Mouse (Mus musculus): Measurements from ENCODE around the gene Arhgef2.

Arhgef2 gene

DNA sequence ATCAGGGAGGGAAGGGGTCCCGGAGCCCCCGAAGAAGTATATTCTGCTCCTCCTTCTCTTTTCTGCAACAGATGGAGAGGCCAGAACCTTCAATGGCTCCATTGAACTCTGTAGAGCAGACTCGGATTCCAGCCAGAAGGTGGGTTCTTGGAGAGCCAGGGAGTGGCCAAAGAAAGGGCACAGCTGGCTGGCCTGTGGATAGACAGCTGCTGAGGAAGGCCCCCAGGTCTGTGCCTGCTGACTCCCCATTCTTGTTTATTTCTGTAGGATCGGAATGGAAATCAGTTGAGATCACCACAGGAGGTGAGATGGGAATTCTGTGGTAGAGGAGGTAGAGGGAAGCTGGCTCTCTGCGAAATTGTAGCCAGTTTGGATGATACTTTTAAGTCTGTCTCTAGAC is 37.3 kb downstream of the Arhgef2 start:
- DNase-seq, result no peak

DNA sequence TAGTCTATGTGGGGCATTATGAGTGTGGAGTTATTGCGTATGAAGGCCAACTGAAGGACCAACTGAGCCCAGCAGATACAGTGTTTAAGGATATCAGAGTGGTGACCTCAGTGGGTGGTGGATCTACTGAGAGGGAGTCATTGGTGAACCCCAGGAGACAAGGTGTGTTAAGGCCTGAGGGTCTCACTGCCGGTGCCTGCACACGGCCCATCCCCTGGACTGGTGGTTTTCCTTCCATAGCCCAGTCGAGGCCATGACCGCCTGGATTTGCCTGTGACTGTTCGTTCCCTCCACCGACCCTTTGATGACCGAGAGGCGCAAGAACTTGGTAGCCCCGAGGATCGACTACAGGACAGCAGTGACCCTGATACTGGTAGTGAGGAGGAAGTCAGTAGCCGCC is 40.2 kb downstream of the Arhgef2 start:
- DNase-seq, result no peak

DNA sequence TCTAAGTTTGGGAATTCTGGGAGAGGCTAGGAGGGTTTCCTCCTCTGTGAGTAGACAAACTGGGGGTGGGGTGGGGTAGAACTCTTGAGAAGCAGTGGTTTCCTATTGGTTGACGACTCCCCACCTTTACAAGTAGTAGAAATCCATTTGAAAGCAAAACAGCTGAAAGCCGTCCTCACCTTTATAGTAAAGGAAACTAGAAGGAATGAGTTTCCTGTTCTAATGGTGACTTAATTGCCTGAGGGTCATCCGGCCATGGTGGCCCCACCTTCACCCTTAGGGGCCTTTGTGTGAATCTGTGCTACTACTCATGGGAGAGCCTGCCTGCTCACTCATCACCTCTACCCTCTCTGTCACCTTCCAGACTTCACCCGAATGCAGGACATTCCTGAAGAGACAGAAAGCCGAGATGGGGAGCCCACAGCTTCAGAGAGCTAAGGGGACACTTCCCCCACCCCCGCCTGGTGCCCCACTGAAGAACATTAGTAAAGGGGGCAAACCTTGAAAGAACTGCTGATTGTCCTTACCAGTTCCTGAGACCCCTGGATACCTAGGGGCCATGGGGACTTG is 40.7 kb downstream of the Arhgef2 start:
- DNase-seq, result no peak

- DNase-seq, result peak in 1 of 2 experiments; percentile 3
Observed at GRCm38 (mm10) chr3:88647076-88647475, 41.3 kb downstream of the Arhgef2 start.

DNA sequence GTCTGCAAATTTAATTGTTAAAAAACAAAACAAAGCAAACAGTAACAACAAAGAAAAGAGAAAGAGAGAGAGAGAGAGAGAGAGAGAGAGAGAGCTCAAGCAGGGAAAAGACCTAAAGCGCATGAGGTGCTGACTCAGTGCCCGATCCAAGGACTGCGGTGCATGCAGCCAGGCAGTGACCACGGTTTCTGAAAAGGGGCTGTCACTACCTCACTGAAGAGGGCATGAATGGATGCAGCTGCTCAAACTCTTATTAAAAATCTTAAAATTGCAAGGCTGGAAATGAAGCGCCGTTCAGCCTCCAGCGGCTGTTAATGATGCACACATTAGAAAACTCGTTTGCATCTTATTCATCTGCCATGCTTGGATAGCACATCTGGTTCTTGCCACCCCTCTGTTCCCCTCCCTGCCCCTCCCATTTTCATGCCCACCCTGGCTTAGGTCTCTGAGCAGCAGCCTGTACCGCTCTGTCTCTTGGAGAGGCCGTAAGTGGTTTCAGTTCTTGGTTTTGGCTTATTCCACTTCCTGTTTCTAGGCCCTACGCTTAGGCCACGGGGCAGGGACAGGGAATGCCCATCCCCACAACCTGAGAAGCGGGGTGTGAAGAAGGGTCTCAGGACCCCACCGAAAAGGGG is 42.1 kb downstream of the Arhgef2 start:
- peak in 1 of 2 experiments; percentile 12 for DNase-seq

GRCm38 (mm10) chr3:88648452-88649168 is 42.8 kb downstream of the Arhgef2 start:
- DNase-seq, result peak in 1 of 2 experiments; percentile 3

DNA sequence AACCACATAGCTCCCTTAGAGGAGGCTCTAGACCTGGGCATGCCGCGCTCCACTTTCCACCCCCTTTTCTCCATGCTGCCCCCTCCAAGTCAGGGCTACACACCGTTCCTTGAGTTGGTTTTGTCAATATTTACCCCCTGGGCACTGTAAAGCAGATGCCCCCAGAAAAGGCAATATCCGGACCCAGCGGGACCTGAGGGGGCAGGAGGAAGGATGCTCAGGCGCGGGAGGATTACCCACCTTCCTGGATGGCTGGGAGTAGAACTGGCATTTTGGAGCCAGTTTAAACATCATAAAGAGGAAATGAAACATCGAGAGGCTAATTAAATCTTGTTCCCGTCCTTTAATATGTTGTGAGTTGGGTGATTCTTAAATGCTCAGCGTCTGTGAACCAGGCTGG is 43.4 kb downstream of the Arhgef2 start:
- DNase-seq, result no peak

- DNase-seq, result no peak
Observed at GRCm38 (mm10) chr3:88649967-88650366, 44.2 kb downstream of the Arhgef2 start.

DNA sequence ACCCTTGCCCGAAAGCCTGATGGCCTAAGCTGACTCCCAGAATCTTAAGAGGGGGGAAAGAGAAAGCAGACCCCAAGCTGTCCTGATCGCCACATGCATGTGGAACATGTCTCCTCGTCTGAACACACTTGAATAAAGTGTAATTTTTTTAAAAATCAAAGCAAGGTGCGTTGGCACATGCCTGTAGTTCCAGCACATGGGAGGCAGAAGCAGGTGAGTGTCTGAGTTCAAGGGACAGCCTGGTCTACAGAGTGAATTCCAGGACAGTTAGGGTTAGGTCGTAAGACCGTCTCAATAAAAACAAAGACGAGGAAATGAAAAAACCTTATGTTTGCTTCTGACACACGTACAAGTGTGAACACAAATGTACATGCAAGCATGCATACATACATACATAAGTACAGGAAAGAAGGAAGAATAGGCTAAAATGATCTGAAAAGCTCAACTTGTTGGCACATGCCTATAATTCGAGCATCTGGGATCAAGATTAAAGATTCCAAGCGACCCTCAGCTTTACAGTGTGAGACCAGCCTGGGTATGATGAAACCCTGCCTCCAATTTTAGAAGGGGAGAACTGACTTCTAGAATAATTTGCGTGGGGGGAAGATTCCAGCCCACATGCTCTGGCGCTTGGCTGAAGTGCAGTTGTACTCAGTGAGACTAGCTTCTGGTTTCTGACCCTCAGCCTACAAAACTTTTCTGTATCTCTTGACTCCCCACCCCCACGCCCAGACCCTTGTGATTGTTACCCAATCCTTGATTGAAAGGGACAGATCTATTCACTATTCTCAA is 45.1 kb downstream of the Arhgef2 start:
- DNase-seq, result no peak

DNA sequence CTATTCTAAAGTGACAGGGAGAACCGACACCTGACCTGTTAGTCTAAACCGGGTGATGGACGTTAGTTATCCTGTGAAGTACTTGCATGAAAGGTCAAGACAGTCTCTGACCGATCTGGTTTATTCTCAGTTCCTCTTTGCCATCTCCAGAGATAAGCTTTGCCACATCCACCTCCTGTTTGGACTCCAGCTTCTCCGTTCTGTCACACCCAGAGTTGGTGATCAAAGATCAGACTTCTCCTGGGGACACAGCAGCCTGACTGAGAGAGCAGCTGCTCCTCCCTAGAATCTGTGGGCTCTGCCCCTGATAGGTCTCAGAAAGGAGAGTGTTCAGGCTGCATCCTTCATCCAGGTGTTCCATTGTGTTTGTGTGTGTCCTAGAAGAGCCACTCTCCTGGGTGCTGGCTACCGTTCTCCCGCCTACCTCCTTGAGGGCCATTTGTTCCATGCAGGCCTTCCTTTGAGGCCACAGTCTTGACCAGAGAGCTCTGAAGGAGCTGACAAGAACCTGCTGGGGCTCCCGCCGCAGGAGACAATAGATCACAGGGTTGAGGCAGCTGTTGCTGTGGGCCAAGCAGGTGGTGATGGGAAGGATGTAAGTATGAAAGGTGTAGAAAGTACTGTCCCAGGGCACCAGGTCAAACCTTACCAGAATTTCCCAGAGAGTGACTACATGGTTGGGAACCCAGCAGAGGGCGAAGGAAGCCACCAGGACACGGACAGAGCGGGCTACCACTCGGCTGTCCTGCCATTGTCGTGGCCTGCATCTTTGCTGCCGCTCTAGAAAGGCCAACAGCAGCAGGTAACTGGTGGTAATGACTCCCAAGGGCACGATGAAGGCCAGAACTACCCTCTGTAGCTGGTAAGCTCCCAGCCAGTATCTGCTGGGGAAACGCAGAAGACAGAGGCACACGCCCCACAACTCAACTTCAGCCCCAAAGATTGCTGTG is 46.2 kb downstream of the Arhgef2 start:
- no peak for DNase-seq

DNA sequence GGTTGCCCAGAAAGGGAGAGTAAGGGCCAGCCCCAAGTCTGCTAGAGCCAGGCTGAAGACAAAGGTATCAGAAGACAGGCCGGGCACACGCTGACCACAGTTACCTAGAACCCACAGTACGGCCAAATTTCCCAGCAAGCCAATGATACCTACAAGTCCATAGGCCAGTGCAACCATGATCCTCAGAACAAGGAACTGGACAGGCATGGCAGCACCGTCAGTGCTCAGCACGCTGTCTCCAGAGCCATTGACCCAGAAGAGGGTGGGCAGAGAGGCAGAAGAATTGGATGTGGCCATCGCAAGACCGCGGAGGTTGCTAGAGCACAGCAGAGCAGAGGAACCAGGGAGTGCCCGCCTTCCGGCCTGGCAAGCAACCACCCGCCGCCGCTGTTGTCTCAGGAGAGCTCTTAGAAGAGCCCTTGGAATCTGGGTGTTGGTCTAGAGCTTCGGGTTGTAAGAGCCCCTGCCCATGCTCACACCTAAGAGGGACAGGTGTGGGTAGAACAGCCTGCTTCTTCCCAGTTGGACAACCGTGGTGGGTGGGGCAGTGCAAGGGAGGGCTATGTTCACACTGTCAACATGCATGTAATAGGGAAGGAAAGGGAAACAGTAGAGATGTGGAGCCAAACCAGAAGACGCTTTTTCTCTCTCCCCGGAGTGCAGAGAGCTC is 47.2 kb downstream of the Arhgef2 start, which contains the start of gene Rxfp4:
TSS of gene Rxfp4 (minus strand) at position 297 of the 670 bp plus-strand sequence.
- peak; percentile 79 to 86 for DNase-seq

GRCm38 (mm10) chr3:88653516-88654370 is 48.0 kb downstream of the Arhgef2 start:
- no peak for DNase-seq

- DNase-seq, result peak in 1 of 2 experiments; percentile 72
Observed at GRCm38 (mm10) chr3:88654621-88655020, 48.9 kb downstream of the Arhgef2 start.

GRCm38 (mm10) chr3:88655619-88656018 is 49.9 kb downstream of the Arhgef2 start:
- no peak for DNase-seq

DNA sequence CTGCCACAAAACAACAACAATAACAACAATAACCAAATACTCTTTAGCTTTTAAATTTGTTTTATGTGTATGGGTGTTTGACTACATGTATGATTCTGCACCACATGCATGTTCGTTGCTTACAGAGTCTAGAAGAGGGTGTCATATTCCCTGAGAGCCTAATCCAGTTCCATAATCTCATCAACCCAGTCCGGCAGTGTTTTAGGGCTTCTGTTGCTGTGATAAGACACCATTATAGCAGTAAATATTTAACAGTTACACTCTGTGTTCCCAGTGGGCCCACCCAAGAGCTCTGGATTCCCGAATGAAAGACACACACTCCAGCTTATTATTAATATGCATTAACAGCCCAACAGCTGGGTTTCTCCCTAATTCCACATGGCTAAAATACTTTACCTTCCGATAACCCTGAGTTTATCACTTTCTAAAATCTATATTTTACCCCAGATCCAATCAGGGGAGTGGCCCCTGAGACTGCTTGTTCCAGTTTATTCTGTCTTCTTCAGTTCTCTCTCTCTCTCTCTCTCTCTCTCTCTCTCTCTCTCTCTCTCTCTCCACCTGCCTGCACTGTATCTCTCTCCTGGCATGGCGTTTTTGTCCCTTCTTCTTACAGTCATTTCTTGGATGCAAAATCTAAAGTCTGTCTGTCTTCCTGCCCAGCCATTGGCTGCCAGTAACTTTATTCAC is 52.8 kb downstream of the Arhgef2 start:
- no peak for DNase-seq

DNA sequence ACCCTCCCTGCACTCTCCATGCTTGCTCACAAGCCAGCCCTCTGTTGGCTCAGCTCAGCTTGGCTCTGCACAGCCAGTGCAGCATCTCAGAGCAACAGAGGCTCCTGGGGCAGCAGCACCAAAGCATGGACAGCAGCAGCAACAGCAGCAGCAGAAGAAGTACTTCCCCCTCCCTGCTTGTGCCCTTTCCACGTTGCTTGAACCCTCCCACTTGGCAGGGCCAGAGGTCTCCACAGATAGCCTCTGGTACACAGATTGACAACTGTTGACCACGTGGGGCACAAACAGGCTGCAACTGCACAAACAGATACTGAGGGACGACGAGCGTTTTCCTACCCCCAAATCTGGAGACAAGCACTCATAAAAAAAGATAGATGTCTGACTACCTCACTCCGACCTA is 54.0 kb downstream of the Arhgef2 start:
- no peak for DNase-seq

- no peak for DNase-seq
Observed at GRCm38 (mm10) chr3:88664095-88664494, 58.3 kb downstream of the Arhgef2 start.

DNA sequence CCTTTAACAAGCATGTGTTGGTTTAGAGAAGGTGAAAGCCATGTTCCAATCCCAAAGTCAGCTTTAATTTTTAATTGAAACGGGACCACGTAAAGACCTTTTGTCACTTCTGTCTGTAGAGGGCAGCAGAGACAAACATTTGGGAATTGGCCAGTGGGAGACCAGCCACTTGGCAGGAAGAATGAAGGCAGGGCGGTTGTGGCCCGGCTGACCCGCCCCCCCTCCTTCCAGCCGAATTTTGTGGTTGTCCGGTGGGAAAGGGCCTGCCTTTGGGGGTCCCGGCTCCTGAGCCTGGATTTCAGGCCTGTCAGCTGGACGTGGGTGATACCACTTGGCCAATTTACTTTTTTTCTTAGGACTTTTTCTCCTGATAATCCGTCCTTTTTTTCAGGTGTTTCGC is 71.6 kb downstream of the Arhgef2 start:
- DNase-seq, result peak; percentile 59 to 83

GRCm38 (mm10) chr3:88683814-88684213 is 78.0 kb downstream of the Arhgef2 start:
- DNase-seq, result no peak

Data from lung, adult 18-20 months (tissue).